Mouse (Mus musculus) liver, adult 2 months (tissue): ENCODE results near the gene Syt3.

ENCODE experiments used
- CTCF ChIP-seq: fragments of 200-500 bp; IDR thresholded peaks from 2 replicates; pipeline ENCODE4 v1.5.1; 2011; ENCODE audit warnings: low read depth, low read length, control low read depth
- POLR2A ChIP-seq: fragments of 200-500 bp; IDR thresholded peaks from 2 replicates; pipeline ENCODE4 v1.6.1; 2011; ENCODE audit warnings: low read length, control low read depth; ENCODE audit not compliant: insufficient read depth; ENCODE audit errors: extremely low read depth

GRCm38 (mm10) chr7:44352750-44353600 lies 30.9 kb upstream of the Syt3 start:
- TF ChIP-seq CTCF, result no peak
- no peak for TF ChIP-seq POLR2A
